Mouse (Mus musculus): ENCODE results near the gene Bik.

Gene Bik

GRCm38 (mm10) chr15:83512489-83513281, 14.0 kb upstream of the Bik start:
- no peak for DNase-seq (ENCODE audit: inconsistent age in 2 of 2, low spot score in 1 of 2)

- DNase-seq (ENCODE audit: inconsistent age in 2 of 2, low spot score in 1 of 2), result no peak
Measured at GRCm38 (mm10) chr15:83515018-83515417, 11.6 kb upstream of the Bik start.

- DNase-seq (ENCODE audit: inconsistent age in 2 of 2, low spot score in 1 of 2), result peak; percentile 64 to 92
Measured at GRCm38 (mm10) chr15:83518215-83519048, 8.2 kb upstream of the Bik start.

- no peak for DNase-seq (ENCODE audit: inconsistent age in 2 of 2, low spot score in 1 of 2)
Measured at GRCm38 (mm10) chr15:83520861-83521382, 5.7 kb upstream of the Bik start.

- DNase-seq (ENCODE audit: inconsistent age in 2 of 2, low spot score in 1 of 2), result peak; percentile 60 to 83
Measured at GRCm38 (mm10) chr15:83523196-83523595, 3.5 kb upstream of the Bik start.

- DNase-seq (ENCODE audit: inconsistent age in 2 of 2, low spot score in 1 of 2), result no peak
Measured at GRCm38 (mm10) chr15:83523638-83524332, 2.9 kb upstream of the Bik start.

GRCm38 (mm10) chr15:83524333-83524729, 2.3 kb upstream of the Bik start:
- no peak for DNase-seq (ENCODE audit: inconsistent age in 2 of 2, low spot score in 1 of 2)

- DNase-seq (ENCODE audit: inconsistent age in 2 of 2, low spot score in 1 of 2), result no peak
Measured at GRCm38 (mm10) chr15:83527092-83527437, 403 bp downstream of the Bik start.

DNA sequence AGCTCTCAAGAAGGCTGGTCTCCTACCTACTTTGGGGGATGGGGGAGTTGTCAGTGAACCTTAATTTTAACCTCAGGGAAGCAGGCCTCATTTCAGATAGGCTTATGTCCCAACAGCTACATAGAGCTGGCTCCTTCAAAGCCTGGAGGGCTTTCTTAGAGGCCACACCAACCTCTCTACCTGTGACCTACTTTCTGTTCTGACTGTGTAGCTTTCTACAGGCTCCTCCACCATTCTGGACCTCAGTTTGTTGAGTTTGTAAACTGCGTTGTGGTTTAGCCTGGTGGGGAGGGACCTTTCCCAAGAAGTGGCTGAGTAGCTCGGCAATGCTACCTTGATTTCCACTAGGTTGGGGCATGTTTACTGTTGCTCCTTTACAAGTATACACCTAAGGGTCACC, 1.1 kb downstream of the Bik start:
- no peak for DNase-seq (ENCODE audit: inconsistent age in 2 of 2, low spot score in 1 of 2)

- peak in 1 of 2 experiments; percentile 45 for DNase-seq (ENCODE audit: inconsistent age in 2 of 2, low spot score in 1 of 2)
Measured at GRCm38 (mm10) chr15:83528892-83529291, 2.2 kb downstream of the Bik start.

DNA sequence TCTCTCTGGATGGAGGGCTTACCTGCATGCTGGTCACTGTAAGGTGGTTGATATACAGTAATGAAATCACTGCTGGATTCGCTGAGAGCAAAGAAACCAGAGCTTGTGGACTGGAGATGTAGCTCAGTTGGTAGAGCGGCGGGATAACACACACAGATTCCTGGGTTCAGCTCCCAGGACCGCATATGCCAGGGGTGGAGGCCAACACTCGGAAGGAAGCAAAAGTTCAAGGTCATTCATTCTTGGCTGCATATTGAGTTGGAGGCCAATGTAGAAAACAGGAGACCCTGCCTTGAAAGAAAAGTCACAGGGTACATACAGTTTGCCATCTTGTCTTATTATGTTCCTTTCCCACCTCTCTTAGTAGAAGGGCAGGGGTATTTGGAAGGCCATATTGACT, 3.1 kb downstream of the Bik start:
- DNase-seq (ENCODE audit: inconsistent age in 2 of 2, low spot score in 1 of 2), result peak; percentile 59 to 79

DNA sequence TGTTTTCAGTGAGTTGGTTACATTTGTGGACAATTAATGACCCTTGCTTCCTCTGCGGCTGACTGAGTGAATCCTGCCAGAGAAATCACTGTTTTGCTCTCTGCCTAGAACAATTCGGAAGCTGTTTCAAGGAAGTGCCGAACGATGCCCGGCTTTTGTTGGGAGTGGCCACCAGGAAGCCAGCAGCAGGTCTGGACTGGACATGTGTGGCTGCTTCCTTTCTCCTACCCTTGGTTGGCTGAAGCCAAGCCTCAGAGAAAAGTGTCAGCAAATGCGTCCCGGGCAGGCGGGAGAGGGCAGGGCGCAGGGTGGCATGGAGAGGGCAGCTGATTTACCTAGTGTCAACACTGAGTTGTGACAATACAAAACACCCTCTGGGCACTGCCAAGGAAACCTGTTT, 3.6 kb downstream of the Bik start:
- DNase-seq (ENCODE audit: inconsistent age in 2 of 2, low spot score in 1 of 2), result peak; percentile 49 to 70

- peak in 1 of 2 experiments; percentile 40 for DNase-seq (ENCODE audit: inconsistent age in 2 of 2, low spot score in 1 of 2)
Measured at GRCm38 (mm10) chr15:83530688-83531087, 4.0 kb downstream of the Bik start.

DNA sequence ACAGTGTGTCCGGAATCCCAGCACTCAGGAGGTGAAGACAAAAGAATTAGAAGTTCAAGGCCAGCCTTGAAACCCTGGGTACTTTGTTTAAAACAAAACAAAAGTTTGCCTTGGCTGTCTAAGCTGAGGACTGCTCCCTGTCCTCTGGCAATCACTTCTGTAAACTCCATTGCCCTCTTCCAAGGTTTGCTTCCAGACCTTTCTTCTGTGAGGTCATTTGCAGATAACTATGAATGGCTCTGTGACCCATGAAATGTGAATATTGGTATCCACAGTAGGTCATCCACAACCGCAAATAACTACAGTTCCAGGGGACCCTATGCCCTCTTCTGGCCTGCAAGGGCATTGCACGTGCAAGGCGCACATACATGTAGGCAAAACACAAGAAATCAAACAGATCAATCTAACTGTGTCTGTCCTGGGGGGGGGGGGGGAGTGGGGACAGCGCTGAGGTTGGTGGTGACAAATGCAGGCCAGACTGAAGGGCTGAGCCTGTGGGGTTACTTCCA, 5.4 kb downstream of the Bik start:
- no peak for DNase-seq (ENCODE audit: inconsistent age in 2 of 2, low spot score in 1 of 2)

DNA sequence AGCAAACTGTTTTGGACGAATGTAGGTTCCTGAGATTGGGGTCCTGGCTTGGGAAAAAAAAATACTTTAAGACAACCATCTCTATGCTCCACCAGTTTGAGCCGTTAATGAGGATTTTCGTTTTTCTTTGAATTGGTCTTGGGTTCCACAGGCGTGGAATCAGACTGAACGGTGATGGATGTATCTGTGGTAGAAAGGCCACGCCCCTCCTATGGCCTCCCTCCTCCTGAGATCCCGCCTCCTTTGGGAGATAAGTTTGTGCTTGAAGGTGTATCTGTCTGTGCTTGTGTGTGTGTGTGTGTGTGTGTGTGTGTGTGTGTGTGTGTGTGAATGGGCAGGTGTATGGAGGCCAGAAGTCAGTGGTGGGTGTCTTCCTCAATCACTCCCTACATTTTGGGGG, 5.9 kb downstream of the Bik start:
- DNase-seq (ENCODE audit: inconsistent age in 2 of 2, low spot score in 1 of 2), result no peak

DNA sequence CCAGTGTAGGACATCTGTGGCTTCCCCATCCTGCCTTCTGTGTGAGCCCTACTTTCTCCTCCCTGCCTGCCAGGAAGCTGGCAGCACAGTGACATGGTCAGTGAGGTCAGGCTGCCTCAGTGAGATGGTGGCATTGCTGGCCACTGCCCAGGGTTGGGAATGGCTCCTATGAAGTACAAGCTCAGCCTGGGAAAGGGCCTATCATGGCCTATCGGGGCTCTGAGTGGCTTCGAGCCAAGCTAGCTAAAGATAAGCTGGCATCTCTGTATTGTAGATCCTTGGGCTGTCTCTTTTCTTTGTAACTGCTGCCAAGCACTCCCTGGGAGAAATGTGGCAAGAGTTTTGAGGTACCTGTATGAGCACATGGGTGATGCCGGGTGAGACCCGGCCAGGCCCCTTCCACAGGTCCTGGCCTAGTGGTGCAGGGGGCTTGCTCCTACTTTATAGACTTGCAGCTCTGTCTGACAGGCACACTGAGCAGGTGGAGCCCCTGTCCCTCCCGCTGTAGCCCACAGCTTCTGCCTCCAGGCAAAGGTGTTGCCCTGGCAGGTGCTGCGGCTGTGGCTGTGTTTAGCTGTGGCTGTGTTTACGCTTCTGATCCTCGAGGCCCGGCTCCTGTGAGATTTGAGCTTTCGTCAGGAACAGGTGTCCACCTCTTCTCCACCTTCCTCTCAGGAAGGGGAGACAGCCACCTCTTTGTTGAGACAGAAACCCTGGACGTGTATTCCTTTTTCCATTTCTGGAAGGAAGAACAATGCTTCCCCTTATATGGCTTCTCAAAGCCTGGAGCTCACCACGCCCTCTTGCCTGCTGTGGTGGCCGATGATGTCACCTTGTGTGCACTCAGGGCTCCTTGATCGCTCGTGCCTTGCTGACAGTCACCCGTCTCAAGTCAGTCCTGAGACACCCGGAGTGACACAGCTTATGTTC, 8.6 kb downstream of the Bik start:
- peak in 1 of 2 experiments; percentile 70 for DNase-seq (ENCODE audit: inconsistent age in 2 of 2, low spot score in 1 of 2)

GRCm38 (mm10) chr15:83535890-83536231, 9.2 kb downstream of the Bik start:
- DNase-seq (ENCODE audit: inconsistent age in 2 of 2, low spot score in 1 of 2), result no peak

DNA sequence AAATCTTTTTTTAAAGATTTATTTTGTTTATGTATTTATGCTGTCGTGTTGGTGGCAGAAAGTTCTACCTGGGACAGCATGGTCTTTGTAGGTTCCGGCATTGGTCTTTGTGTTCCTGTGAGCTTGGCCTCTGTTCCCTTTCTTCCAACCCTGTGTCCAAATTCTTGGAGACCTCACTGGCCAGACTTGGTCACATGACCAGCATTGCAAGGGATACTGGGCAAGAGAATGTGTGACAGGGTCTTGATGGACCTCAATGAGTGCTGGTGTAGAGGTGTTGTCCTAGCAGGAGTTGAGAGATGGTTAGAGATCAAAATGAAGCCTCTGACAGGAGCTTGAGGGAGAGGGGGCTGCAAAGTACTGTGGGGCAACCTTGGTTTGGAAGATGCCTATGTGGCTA, 12.2 kb downstream of the Bik start:
- no peak for DNase-seq (ENCODE audit: inconsistent age in 2 of 2, low spot score in 1 of 2)

- DNase-seq (ENCODE audit: inconsistent age in 2 of 2, low spot score in 1 of 2), result peak; percentile 64 to 79
Measured at GRCm38 (mm10) chr15:83539905-83540304, 13.2 kb downstream of the Bik start.

DNA sequence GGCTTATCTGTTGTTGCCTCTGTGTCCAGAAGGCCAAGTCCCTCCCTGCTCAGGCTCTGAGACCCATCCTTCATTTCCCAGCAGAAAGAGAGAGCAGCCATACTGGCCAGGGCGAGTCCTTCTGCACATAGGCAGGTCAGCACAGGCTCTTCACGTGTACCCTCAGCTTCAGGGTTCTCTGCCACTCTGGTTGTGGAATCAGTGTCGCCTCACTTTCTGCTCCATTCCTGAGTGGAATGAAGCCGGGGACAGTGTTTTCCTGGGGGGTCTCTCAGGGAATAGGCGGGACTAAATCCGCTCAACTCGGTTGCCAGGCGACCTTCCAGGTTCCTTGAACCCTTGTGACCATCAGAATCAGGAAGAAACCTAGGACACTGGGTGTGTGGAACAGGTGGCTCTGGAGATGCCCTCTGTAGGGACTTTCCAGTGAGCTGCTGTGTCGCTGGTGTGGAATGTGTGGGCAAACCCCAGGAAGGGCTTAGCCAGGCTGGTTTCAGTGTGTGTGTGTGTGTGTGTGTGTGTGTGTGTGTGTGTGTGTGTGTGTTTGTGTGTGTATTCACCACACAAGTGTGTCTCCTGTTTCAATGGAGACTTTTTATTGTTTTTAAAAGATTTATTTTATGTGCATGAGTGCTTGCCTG, 15.1 kb downstream of the Bik start:
- no peak for DNase-seq (ENCODE audit: inconsistent age in 2 of 2, low spot score in 1 of 2)
